Mouse (Mus musculus) forebrain, embryonic 13.5 days (tissue): ENCODE results near the gene Grap2. TPM values are rescaled to one million over a fixed set of nuclear protein-coding genes. Genes with fewer than 3 reads are reported as not detected.

ENCODE experiments used
- ATAC-seq: fragments of 200-750 bp; cut with Nextera tagmentation; 2 replicates; pipeline ENCODE4 v1.8.0; 2017
- H3K27ac ChIP-seq: fragments of 300-500 bp; sonication (generic); 2 replicates; pipeline ENCODE4 v1.5.1; 2015; ENCODE audit warnings: inconsistent platforms, mild to moderate bottlenecking, moderate library complexity
- H3K27me3 ChIP-seq: fragments of 300-500 bp; sonication (generic); 2 replicates; pipeline ENCODE4 v1.6.1; 2015; ENCODE audit warnings: mild to moderate bottlenecking, inconsistent platforms
- H3K36me3 ChIP-seq: fragments of 300-500 bp; sonication (generic); 2 replicates; pipeline ENCODE4 v1.6.1; 2015; ENCODE audit warnings: mild to moderate bottlenecking, inconsistent platforms; ENCODE audit not compliant: poor library complexity, severe bottlenecking
- H3K4me1 ChIP-seq: fragments of 300-500 bp; sonication (generic); 2 replicates; pipeline ENCODE4 v1.6.1; 2015; ENCODE audit warnings: inconsistent platforms
- H3K4me2 ChIP-seq: fragments of 300-500 bp; sonication (generic); 2 replicates; pipeline ENCODE4 v1.6.1; 2015; ENCODE audit warnings: inconsistent platforms, mild to moderate bottlenecking, moderate library complexity
- H3K4me3 ChIP-seq: fragments of 300-500 bp; sonication (generic); 2 replicates; pipeline ENCODE4 v1.5.1; 2015; ENCODE audit warnings: mild to moderate bottlenecking, inconsistent platforms
- H3K9ac ChIP-seq: fragments of 300-500 bp; sonication (generic); 2 replicates; pipeline ENCODE4 v1.6.1; 2015; ENCODE audit warnings: mild to moderate bottlenecking, inconsistent platforms
- H3K9me3 ChIP-seq: fragments of 300-500 bp; sonication (generic); replicated peaks from 2 replicates; pipeline ENCODE4 v1.6.1; 2016; ENCODE audit warnings: inconsistent platforms
- WGBS: fragments of 180-500 bp; shearing (Covaris S2); methylation state at CpG from one replicate; pipeline ENCODE4 v1.1.7; 2015; 5-methylcytosine and 5-hydroxymethylcytosine counted together
- polyA plus RNA-seq: library from polyadenylated mRNA; unstranded; fragments of >200 nt; fragmentation: Nextera tagmentation; extraction: Ambion mirVana; gene quantifications from 2 replicates; pipeline ENCODE4 v1.2.1, GENCODE M21; 2015

Gene Grap2
- polyA plus RNA-seq, 1 experiment from 2014 or later = 0.26 TPM

- ATAC-seq = no peak
- Histone ChIP-seq H3K4me1 (peaks cover 5% of the 10 kb centered on the region), H3K27me3 (no peaks in the 10 kb centered on the region), H3K4me2 (no peak overlapping the region), H3K9me3 (no peaks in the 10 kb centered on the region), H3K36me3 (no peaks in the 10 kb centered on the region), H3K9ac (no peak overlapping the region), H3K4me3 (no peak overlapping the region), H3K27ac (no peak overlapping the region)
- WGBS = 88% methylated on average over 8 of the region's 8 CpGs
Observed at GRCm38 (mm10) chr15:80653865-80654264, 81.5 kb downstream of the Grap2 start.

DNA sequence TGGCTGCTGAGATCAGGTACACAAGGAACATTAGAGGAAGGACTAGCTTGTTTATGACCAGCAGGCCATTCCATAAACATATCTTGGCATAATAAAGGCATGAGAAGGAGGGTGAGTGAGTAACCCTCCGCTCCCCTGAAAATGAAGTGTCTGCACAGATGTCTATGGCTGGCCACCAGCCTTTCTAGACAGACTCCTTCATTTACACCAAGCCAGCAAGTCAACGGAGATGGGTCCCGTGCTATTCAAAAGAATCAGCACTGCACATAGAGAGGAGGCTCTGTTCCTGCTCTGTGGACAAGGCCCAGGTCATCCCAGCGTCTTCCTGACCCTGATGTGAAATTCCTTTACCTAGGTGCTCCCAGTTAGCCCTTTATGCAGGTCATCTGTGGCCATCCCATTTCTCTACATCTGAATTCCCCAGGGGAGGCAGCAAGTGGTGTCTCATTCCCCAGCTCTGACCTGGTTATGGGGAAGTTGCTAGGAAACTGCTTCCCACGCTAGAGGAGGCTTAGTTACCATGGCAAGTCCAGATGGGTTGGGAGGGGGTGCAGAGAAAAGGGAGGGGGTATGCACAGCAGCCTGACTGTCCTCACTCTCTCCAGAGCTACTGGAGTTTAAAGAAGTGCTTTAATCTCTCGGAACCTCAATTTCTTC, 86.5 kb downstream of the Grap2 start:
- H3K9ac ChIP-seq = no peak overlapping the region
- H3K27ac ChIP-seq = no peak overlapping the region
- no peak overlapping the region for H3K4me2 ChIP-seq
- H3K4me3 ChIP-seq = no peak overlapping the region
- WGBS = 68% methylated on average over 6 of the region's 6 CpGs
- peaks cover 7% of the 10 kb centered on the region for H3K4me1 ChIP-seq
- no peaks in the 10 kb centered on the region for H3K36me3 ChIP-seq
- H3K9me3 ChIP-seq = no peaks in the 10 kb centered on the region
- no peaks in the 10 kb centered on the region for H3K27me3 ChIP-seq
- ATAC-seq = no peak

GRCm38 (mm10) chr15:80660963-80661362, 88.6 kb downstream of the Grap2 start:
- Histone ChIP-seq H3K36me3 (no peaks in the 10 kb centered on the region), H3K4me1 (peaks cover 7% of the 10 kb centered on the region), H3K27ac (no peak overlapping the region), H3K4me3 (no peak overlapping the region), H3K4me2 (no peak overlapping the region), H3K27me3 (no peaks in the 10 kb centered on the region), H3K9me3 (no peaks in the 10 kb centered on the region), H3K9ac (no peak overlapping the region)
- 63% methylated on average over 4 of the region's 4 CpGs for WGBS
- ATAC-seq = no peak

- Histone ChIP-seq H3K36me3 (no peaks in the 10 kb centered on the region), H3K27me3 (peaks cover 4% of the 10 kb centered on the region), H3K9me3 (0 out of 2 replicates have a peak, but pooled peaks cover 3% of the 10 kb centered on the region), H3K27ac (no peak overlapping the region), H3K4me3 (no peak overlapping the region), H3K4me1 (no peaks in the 10 kb centered on the region), H3K9ac (no peak overlapping the region), H3K4me2 (no peak overlapping the region)
- WGBS = 88% methylated on average over 4 of the region's 4 CpGs
- ATAC-seq = no peak
Observed at GRCm38 (mm10) chr15:80664444-80664843, 92.0 kb downstream of the Grap2 start.

- Histone ChIP-seq H3K4me2 (peak within 1 kb of the TSS; percentile 68), H3K36me3 (no peaks in the 10 kb centered on the region), H3K4me3 (peak within 1 kb of the TSS; percentile 41), H3K4me1 (peaks cover 19% of the 10 kb centered on the region), H3K9me3 (0 out of 2 replicates have a peak, but pooled peaks cover 3% of the 10 kb centered on the region), H3K27me3 (peaks cover 42% of the 10 kb centered on the region), H3K9ac (peak within 1 kb of the TSS; percentile 47), H3K27ac (no peak within 1 kb of the TSS)
- WGBS = 5% methylated on average over 84 of the region's 85 CpGs
- peak; percentile 19; the same call in 1 of the 2 replicates for ATAC-seq
Observed at GRCm38 (mm10) chr15:80671295-80672252, 99.2 kb downstream of the Grap2 start, which contains the start of gene Fam83f. Gene Fam83f (plus strand): TSS chr15:80671847.

- no peak for ATAC-seq
- Histone ChIP-seq H3K9ac (no peak overlapping the region), H3K27ac (no peak overlapping the region), H3K4me2 (no peak overlapping the region), H3K27me3 (peaks cover 42% of the 10 kb centered on the region), H3K36me3 (no peaks in the 10 kb centered on the region), H3K4me3 (no peak overlapping the region), H3K4me1 (peaks cover 19% of the 10 kb centered on the region), H3K9me3 (no peaks in the 10 kb centered on the region)
- WGBS = 71% methylated on average over 2 of the region's 2 CpGs
Observed at GRCm38 (mm10) chr15:80672810-80673209, 100.4 kb downstream of the Grap2 start.

GRCm38 (mm10) chr15:80673337-80674095, 101.1 kb downstream of the Grap2 start:
- no peaks in the 10 kb centered on the region for H3K36me3 ChIP-seq
- H3K9me3 ChIP-seq = no peaks in the 10 kb centered on the region
- no peak overlapping the region for H3K9ac ChIP-seq
- no peak for ATAC-seq
- H3K4me3 ChIP-seq = no peak overlapping the region
- H3K4me2 ChIP-seq = no peak overlapping the region
- peaks cover 19% of the 10 kb centered on the region for H3K4me1 ChIP-seq
- peaks cover 42% of the 10 kb centered on the region for H3K27me3 ChIP-seq
- 70% methylated on average over 4 of the region's 4 CpGs for WGBS
- no peak overlapping the region for H3K27ac ChIP-seq

DNA sequence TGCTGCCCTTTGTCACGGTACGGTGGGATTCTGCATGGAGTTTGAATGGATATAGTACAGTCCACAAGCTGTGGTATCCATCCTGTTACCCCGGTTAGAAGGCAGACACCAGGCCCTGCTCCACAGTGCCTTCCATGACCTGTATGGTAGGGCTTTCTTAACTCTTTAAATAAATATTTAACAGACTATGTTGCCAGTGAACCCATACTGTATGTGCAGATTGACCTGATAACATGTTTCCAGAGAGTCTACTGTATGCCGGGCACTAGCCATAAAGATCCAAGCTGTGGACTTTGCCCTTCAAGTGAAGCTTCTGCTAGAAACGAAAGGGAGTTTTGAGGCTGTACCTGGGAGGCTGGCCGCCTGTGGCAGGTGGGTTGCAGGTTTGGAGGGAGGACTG, 102.3 kb downstream of the Grap2 start:
- no peak overlapping the region for H3K4me3 ChIP-seq
- H3K36me3 ChIP-seq = no peaks in the 10 kb centered on the region
- peaks cover 35% of the 10 kb centered on the region for H3K27me3 ChIP-seq
- H3K9me3 ChIP-seq = no peaks in the 10 kb centered on the region
- no peak overlapping the region for H3K4me2 ChIP-seq
- no peak overlapping the region for H3K27ac ChIP-seq
- no peak for ATAC-seq
- no peak overlapping the region for H3K9ac ChIP-seq
- H3K4me1 ChIP-seq = peaks cover 24% of the 10 kb centered on the region
- WGBS = 82% methylated on average over 6 of the region's 6 CpGs

DNA sequence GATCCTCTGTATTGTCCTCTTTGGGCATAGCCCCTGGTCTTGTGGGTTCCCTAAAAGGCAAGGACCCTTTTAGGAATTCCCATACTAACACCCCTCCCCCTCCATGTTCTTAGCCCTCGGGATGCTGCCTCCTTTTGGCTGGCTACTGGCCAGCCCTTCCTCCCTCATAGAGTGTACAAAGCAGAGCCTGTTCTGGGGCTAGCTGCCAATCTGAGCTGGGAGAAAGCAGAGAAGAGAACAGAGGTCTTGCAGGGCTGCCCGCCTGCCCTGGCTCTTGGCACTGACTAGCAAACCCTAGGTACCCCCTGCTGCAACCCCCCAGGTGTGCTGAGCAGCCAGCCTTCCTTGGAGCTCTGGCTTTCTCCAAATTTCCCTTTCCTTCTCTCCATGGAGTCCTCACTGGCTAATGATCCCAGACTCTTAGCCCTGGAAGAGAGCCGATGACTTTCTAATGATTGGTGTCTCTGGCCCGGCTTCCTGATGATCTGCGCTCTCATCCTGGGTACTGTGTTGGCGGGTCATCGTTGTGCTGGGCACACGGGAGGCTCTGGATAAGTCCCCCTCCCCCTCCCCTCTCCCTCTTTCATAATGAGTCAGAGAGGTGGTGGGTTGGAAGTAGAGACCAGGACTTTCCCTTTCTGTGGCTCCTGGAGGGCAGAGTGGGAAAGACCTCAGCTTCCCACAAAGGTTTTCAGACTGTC, 107.3 kb downstream of the Grap2 start:
- H3K4me1 ChIP-seq = peaks cover 40% of the 10 kb centered on the region
- no peaks in the 10 kb centered on the region for H3K27me3 ChIP-seq
- H3K36me3 ChIP-seq = no peaks in the 10 kb centered on the region
- WGBS = 44% methylated on average over 8 of the region's 8 CpGs
- H3K4me3 ChIP-seq = no peak overlapping the region
- ATAC-seq = peak; percentile 70; the same call in 1 of the 2 replicates
- H3K9me3 ChIP-seq = no peaks in the 10 kb centered on the region
- no peak overlapping the region for H3K9ac ChIP-seq
- H3K27ac ChIP-seq = 0 out of 2 replicates have a peak overlapping the region, but pooled peaks have one; percentile 15
- no peak overlapping the region for H3K4me2 ChIP-seq

GRCm38 (mm10) chr15:80680347-80681030, 108.1 kb downstream of the Grap2 start:
- Histone ChIP-seq H3K27me3 (no peaks in the 10 kb centered on the region), H3K4me3 (no peak overlapping the region), H3K4me1 (peaks cover 48% of the 10 kb centered on the region), H3K9me3 (no peaks in the 10 kb centered on the region), H3K4me2 (no peak overlapping the region), H3K36me3 (no peaks in the 10 kb centered on the region), H3K27ac (no peak overlapping the region), H3K9ac (no peak overlapping the region)
- WGBS = 66% methylated on average over 7 of the region's 7 CpGs
- no peak for ATAC-seq

DNA sequence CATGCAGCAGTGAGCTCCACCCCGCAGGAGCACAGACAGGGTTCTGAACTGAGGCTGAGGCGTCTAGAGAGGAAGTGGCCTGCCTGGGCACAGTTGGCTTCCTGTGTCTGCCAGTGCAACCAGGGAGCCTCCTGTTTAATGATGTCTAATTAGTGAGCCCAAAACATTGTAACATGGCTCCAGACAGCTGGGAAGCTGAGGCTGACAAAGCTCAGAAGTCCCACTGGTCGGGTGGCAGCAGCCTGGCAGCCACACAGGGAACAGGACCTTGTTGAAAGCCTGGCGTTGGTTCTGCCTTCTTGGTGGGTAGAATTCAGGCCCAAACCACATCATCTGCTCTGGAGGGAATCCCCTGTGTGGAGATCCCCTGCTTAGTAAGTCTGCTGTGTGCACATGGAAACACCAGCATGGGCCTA, 109.1 kb downstream of the Grap2 start:
- Histone ChIP-seq H3K36me3 (no peaks in the 10 kb centered on the region), H3K27ac (no peak overlapping the region), H3K9ac (0 out of 2 replicates have a peak overlapping the region, but pooled peaks have one; percentile 8), H3K4me3 (no peak overlapping the region), H3K4me1 (peaks cover 45% of the 10 kb centered on the region), H3K4me2 (no peak overlapping the region), H3K27me3 (no peaks in the 10 kb centered on the region), H3K9me3 (no peaks in the 10 kb centered on the region)
- 59% methylated on average over 4 of the region's 4 CpGs for whole genome bisulfite sequencing
- no peak for ATAC-seq
